Mouse (Mus musculus): ENCODE measurements around the gene Olfr1032. TPM values are rescaled to one million over a fixed set of nuclear protein-coding genes. Genes with fewer than 3 reads are reported as not detected.
"Not testable (repeated sequence)": the region's sequence is repeated elsewhere in the genome, so short reads cannot be mapped to it uniquely, and the experiment has no call there.

Gene Olfr1032
- not detected in 2 replicates for polyA plus RNA-seq (2016; fragmentation: Nextera tagmentation; extraction: Ambion mirVana)

DNA sequence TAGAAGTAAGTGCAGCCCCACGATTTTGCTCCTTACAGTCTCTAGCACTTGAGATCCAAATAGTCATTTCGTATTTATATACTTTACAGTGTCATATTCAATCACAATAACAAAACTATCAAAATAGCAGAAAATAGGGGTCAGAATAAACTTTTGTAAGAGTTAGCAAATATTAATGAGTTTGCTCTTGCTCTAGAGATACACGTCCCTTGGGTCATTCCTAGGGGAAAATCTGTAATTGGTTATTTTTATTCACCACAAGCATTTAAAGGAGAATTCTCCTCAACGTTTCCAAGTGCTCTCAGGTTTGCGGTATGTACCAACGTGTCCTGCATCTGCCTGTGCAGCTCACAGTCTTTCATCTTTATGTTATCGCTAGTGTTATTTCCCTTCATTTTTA, at the start of gene Olfr1032:
Olfr1032 (plus strand) TSS at position 301 of the 400 bp plus-strand sequence.
- WGBS: 89% methylated on average over 7 of the region's 7 CpGs

DNA sequence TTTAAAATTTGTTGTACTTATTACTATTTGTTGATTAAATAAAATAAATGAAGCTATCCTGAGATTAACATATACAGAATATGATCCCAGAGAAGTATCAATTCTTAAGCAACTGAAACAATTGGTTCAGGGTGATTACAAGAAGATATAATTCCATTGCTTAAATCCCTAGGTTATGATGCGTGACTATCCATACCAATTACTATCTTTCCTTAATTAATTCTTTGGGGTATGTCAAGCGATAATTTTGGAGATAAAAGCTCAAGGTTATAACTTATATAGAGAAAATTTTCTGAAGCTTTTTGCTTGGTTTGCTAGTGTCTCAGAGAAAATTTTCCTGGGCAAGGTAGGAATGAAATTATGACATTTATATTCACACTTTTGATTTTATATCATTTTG, 31.7 kb upstream of the Olfr1032 start, which contains the start of gene Olfr1029:
Olfr1029 (plus strand) TSS at position 301 of the 400 bp plus-strand sequence.
- no peak within 1 kb of the TSS for H3K27ac ChIP-seq
- H3K4me3 ChIP-seq: no peak within 1 kb of the TSS
- no peak for ATAC-seq (ENCODE audit: low FRiP score)
- no peaks in the 10 kb centered on the region for H3K9me3 ChIP-seq (replicated peaks)
- no peaks in the 10 kb centered on the region for H3K36me3 ChIP-seq
- H3K4me1 ChIP-seq: no peaks in the 10 kb centered on the region
- H3K27me3 ChIP-seq: no peaks in the 10 kb centered on the region
- H3K4me2 ChIP-seq (replicated peaks): no peak within 1 kb of the TSS
- H3K9ac ChIP-seq: no peak within 1 kb of the TSS
- WGBS: 94% methylated on average over 2 of the region's 2 CpGs

More for the DNA sequence above, at the start of gene Olfr1032:
- no peaks in the 10 kb centered on the region for H3K4me1 ChIP-seq
- no peak within 1 kb of the TSS for H3K4me3 ChIP-seq
- no peaks in the 10 kb centered on the region for H3K9me3 ChIP-seq (replicated peaks)
- no peaks in the 10 kb centered on the region for H3K36me3 ChIP-seq
- H3K4me2 ChIP-seq (replicated peaks): no peak within 1 kb of the TSS
- ATAC-seq (ENCODE audit: low FRiP score): no peak
- H3K9ac ChIP-seq: no peak within 1 kb of the TSS
- H3K27ac ChIP-seq: no peak within 1 kb of the TSS
- H3K27me3 ChIP-seq: no peaks in the 10 kb centered on the region

GRCm38 (mm10) chr2:85978976-85979375, 26.4 kb upstream of the Olfr1032 start, which contains the start of gene Olfr1030:
Gene Olfr1030, plus strand, starts transcription at chr2:85979276.
- H3K4me2 ChIP-seq (replicated peaks): no peak within 1 kb of the TSS
- H3K9ac ChIP-seq: no peak within 1 kb of the TSS
- WGBS: 72% methylated on average over 1 of the region's 1 CpGs
- ATAC-seq (ENCODE audit: low FRiP score): no peak
- H3K4me1 ChIP-seq: no peaks in the 10 kb centered on the region
- no peak within 1 kb of the TSS for H3K27ac ChIP-seq
- no peaks in the 10 kb centered on the region for H3K9me3 ChIP-seq (replicated peaks)
- H3K27me3 ChIP-seq: no peaks in the 10 kb centered on the region
- H3K36me3 ChIP-seq: no peaks in the 10 kb centered on the region
- no peak within 1 kb of the TSS for H3K4me3 ChIP-seq

DNA sequence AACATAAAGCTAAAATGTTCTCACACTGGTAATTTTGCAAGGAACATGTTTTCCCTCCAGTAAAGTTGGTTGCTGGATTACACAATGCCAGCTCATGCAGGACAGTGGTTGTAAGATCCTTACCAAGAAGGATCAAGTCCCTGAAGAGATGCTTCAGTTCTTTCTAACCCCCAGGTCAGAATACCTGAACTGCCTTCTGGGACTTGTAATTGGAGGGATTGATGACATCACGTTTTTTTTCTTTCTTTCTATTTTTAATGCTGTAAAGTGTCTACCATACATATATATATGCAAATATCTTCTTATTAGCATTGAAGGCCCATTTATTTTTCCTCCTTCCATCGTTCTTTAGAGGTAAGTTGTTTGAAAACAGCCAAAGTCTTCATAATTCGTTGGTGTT, 15.3 kb upstream of the Olfr1032 start, which contains the start of gene Olfr1031:
Olfr1031 (plus strand) TSS at position 301 of the 400 bp plus-strand sequence.
- Histone ChIP-seq H3K9ac (no peak within 1 kb of the TSS), H3K36me3 (no peaks in the 10 kb centered on the region), H3K4me1 (no peaks in the 10 kb centered on the region), H3K9me3 (replicated peaks) (no peaks in the 10 kb centered on the region), H3K27me3 (no peaks in the 10 kb centered on the region), H3K4me3 (no peak within 1 kb of the TSS), H3K27ac (no peak within 1 kb of the TSS), H3K4me2 (replicated peaks) (no peak within 1 kb of the TSS)
- WGBS: 69% methylated on average over 3 of the region's 3 CpGs
- ATAC-seq (ENCODE audit: low FRiP score): no peak

GRCm38 (mm10) chr2:86020406-86020805, 15.1 kb downstream of the Olfr1032 start, which contains the start of gene Olfr1033:
Gene Olfr1033, plus strand, starts transcription at chr2:86020633.
- peak within 1 kb of the TSS; percentile 46 for H3K4me2 ChIP-seq (replicated peaks)

GRCm38 (mm10) chr2:86021518-86021917, 16.2 kb downstream of the Olfr1032 start:
- WGBS: 88% methylated on average over 5 of the region's 9 CpGs
- not testable (repeated sequence) for H3K4me2 ChIP-seq (replicated peaks); ATAC-seq (ENCODE audit: low FRiP score)

More at GRCm38 (mm10) chr2:86020406-86020805, 15.1 kb downstream of the Olfr1032 start, which contains the start of gene Olfr1033:
- H3K9me3 ChIP-seq (replicated peaks); H3K27ac ChIP-seq; H3K27me3 ChIP-seq; H3K9ac ChIP-seq; H3K4me1 ChIP-seq; ATAC-seq (ENCODE audit: low FRiP score); H3K36me3 ChIP-seq: not testable (repeated sequence)
- 6% methylated on average over 11 of the region's 11 CpGs for WGBS
- peak within 1 kb of the TSS; percentile 27 for H3K4me3 ChIP-seq

GRCm38 (mm10) chr2:86045561-86045960, 40.2 kb downstream of the Olfr1032 start, which contains the start of gene Olfr1034:
Gene Olfr1034, plus strand, starts transcription at chr2:86045861.
- ATAC-seq (ENCODE audit: low FRiP score): no peak
- no peak within 1 kb of the TSS for H3K4me2 ChIP-seq (replicated peaks)
- no peak within 1 kb of the TSS for H3K9ac ChIP-seq
- no peak within 1 kb of the TSS for H3K27ac ChIP-seq
- no peaks in the 10 kb centered on the region for H3K4me1 ChIP-seq
- no peaks in the 10 kb centered on the region for H3K27me3 ChIP-seq
- H3K4me3 ChIP-seq: no peak within 1 kb of the TSS
- no peaks in the 10 kb centered on the region for H3K36me3 ChIP-seq
- H3K9me3 ChIP-seq (replicated peaks): no peaks in the 10 kb centered on the region

More at GRCm38 (mm10) chr2:86021518-86021917, 16.2 kb downstream of the Olfr1032 start:
- H3K27ac ChIP-seq; H3K27me3 ChIP-seq; H3K4me3 ChIP-seq; H3K9me3 ChIP-seq (replicated peaks); H3K36me3 ChIP-seq; H3K9ac ChIP-seq; H3K4me1 ChIP-seq: not testable (repeated sequence)

DNA sequence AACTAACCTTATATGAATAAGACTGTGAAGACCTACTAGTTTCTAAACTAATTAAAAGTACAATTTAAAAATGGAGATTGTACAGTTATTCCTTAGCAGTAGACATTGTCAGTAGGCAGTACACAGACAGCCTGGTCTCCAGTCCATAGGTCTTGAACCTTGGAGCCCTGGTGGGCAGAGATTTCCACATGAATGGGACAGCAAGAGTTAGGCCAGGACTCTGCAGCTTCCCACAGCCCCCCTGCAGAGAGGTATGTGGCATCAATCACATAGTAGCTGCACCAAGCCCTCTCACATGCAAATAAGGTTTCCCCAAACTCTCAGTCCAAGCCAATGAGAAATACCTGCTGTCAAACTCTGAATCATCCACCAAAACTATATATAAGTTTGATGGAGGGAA, 45.4 kb downstream of the Olfr1032 start:
- ATAC-seq (ENCODE audit: low FRiP score); H3K4me1 ChIP-seq; H3K36me3 ChIP-seq; H3K27ac ChIP-seq; H3K9me3 ChIP-seq (replicated peaks); H3K4me3 ChIP-seq; H3K4me2 ChIP-seq (replicated peaks); H3K27me3 ChIP-seq; H3K9ac ChIP-seq: not testable (repeated sequence)

Other genes starting within 250 kb of the Olfr1032 start
- gene Olfr1012, start 242.8 kb upstream of the Olfr1032 start, polyA plus RNA-seq (2016; fragmentation: Nextera tagmentation; extraction: Ambion mirVana): not detected in 2 replicates
- not detected in 2 replicates for gene Olfr1013, start 238.4 kb upstream of the Olfr1032 start, polyA plus RNA-seq (2016; fragmentation: Nextera tagmentation; extraction: Ambion mirVana)
- not detected in 2 replicates for gene Olfr1014, start 232.8 kb upstream of the Olfr1032 start, polyA plus RNA-seq (2016; fragmentation: Nextera tagmentation; extraction: Ambion mirVana)
- gene Olfr1015, start 223.5 kb upstream of the Olfr1032 start, polyA plus RNA-seq (2016; fragmentation: Nextera tagmentation; extraction: Ambion mirVana): not detected in 2 replicates
- not detected in 2 replicates for gene Olfr1016, start 203.0 kb upstream of the Olfr1032 start, polyA plus RNA-seq (2016; fragmentation: Nextera tagmentation; extraction: Ambion mirVana)
- gene Olfr1018, start 187.1 kb upstream of the Olfr1032 start, polyA plus RNA-seq (2016; fragmentation: Nextera tagmentation; extraction: Ambion mirVana): not detected in 2 replicates
- not detected in 2 replicates for gene Olfr1019, start 160.1 kb upstream of the Olfr1032 start, polyA plus RNA-seq (2016; fragmentation: Nextera tagmentation; extraction: Ambion mirVana)
- gene Olfr1020, start 158.5 kb upstream of the Olfr1032 start, polyA plus RNA-seq (2016; fragmentation: Nextera tagmentation; extraction: Ambion mirVana): not detected in 2 replicates
- not detected in 2 replicates for gene Olfr1022, start 136.9 kb upstream of the Olfr1032 start, polyA plus RNA-seq (2016; fragmentation: Nextera tagmentation; extraction: Ambion mirVana)
- gene Olfr1023, start 119.9 kb upstream of the Olfr1032 start, polyA plus RNA-seq (2016; fragmentation: Nextera tagmentation; extraction: Ambion mirVana): not detected in 2 replicates
- gene Olfr1024, start 100.5 kb upstream of the Olfr1032 start, polyA plus RNA-seq (2016; fragmentation: Nextera tagmentation; extraction: Ambion mirVana): not detected in 2 replicates
- not detected in 2 replicates for gene Olfr1025-ps1, start 90.3 kb upstream of the Olfr1032 start, polyA plus RNA-seq (2016; fragmentation: Nextera tagmentation; extraction: Ambion mirVana)
- gene Olfr1026, start 84.0 kb upstream of the Olfr1032 start, polyA plus RNA-seq (2016; fragmentation: Nextera tagmentation; extraction: Ambion mirVana): not detected in 2 replicates
- gene Olfr1028, start 55.1 kb upstream of the Olfr1032 start, polyA plus RNA-seq (2016; fragmentation: Nextera tagmentation; extraction: Ambion mirVana): not detected in 2 replicates
- gene Olfr1029, start 31.6 kb upstream of the Olfr1032 start, polyA plus RNA-seq (2016; fragmentation: Nextera tagmentation; extraction: Ambion mirVana): not detected in 2 replicates
- gene Olfr1030, start 26.3 kb upstream of the Olfr1032 start, polyA plus RNA-seq (2016; fragmentation: Nextera tagmentation; extraction: Ambion mirVana): not detected in 2 replicates
- not detected in 2 replicates for gene Olfr1031, start 15.2 kb upstream of the Olfr1032 start, polyA plus RNA-seq (2016; fragmentation: Nextera tagmentation; extraction: Ambion mirVana)
- not detected in 2 replicates for gene Olfr1033, start 15.1 kb downstream of the Olfr1032 start, polyA plus RNA-seq (2016; fragmentation: Nextera tagmentation; extraction: Ambion mirVana)
- not detected in 2 replicates for gene Olfr1034, start 40.3 kb downstream of the Olfr1032 start, polyA plus RNA-seq (2016; fragmentation: Nextera tagmentation; extraction: Ambion mirVana)
- gene Olfr1036, start 68.5 kb downstream of the Olfr1032 start, polyA plus RNA-seq (2016; fragmentation: Nextera tagmentation; extraction: Ambion mirVana): not detected in 2 replicates
- not detected in 2 replicates for gene Olfr1037, start 81.8 kb downstream of the Olfr1032 start, polyA plus RNA-seq (2016; fragmentation: Nextera tagmentation; extraction: Ambion mirVana)
- gene Olfr1039, start 130.4 kb downstream of the Olfr1032 start, polyA plus RNA-seq (2016; fragmentation: Nextera tagmentation; extraction: Ambion mirVana): not detected in 2 replicates
- gene Olfr1040, start 141.2 kb downstream of the Olfr1032 start, polyA plus RNA-seq (2016; fragmentation: Nextera tagmentation; extraction: Ambion mirVana): not detected in 2 replicates
- gene Olfr1042, start 156.3 kb downstream of the Olfr1032 start, polyA plus RNA-seq (2016; fragmentation: Nextera tagmentation; extraction: Ambion mirVana): not detected in 2 replicates
- not detected in 2 replicates for gene Olfr1043, start 162.0 kb downstream of the Olfr1032 start, polyA plus RNA-seq (2016; fragmentation: Nextera tagmentation; extraction: Ambion mirVana)
- not detected in 2 replicates for gene Olfr1044, start 172.3 kb downstream of the Olfr1032 start, polyA plus RNA-seq (2016; fragmentation: Nextera tagmentation; extraction: Ambion mirVana)
- gene Olfr52, start 180.1 kb downstream of the Olfr1032 start, polyA plus RNA-seq (2016; fragmentation: Nextera tagmentation; extraction: Ambion mirVana): not detected in 2 replicates
- gene Olfr1045, start 197.5 kb downstream of the Olfr1032 start, polyA plus RNA-seq (2016; fragmentation: Nextera tagmentation; extraction: Ambion mirVana): not detected in 2 replicates
- gene Olfr1046, start 213.8 kb downstream of the Olfr1032 start, polyA plus RNA-seq (2016; fragmentation: Nextera tagmentation; extraction: Ambion mirVana): not detected in 2 replicates
- not detected in 2 replicates for gene Olfr1047, start 225.9 kb downstream of the Olfr1032 start, polyA plus RNA-seq (2016; fragmentation: Nextera tagmentation; extraction: Ambion mirVana)
- not detected in 2 replicates for gene Olfr1048, start 234.7 kb downstream of the Olfr1032 start, polyA plus RNA-seq (2016; fragmentation: Nextera tagmentation; extraction: Ambion mirVana)

Measured in hindbrain, embryonic 12.5 days (tissue).